Mouse (Mus musculus) hindbrain, embryonic 12.5 days (tissue): Measurements from ENCODE around the gene Apobec3. TPM values are rescaled to one million over a fixed set of nuclear protein-coding genes. Genes with fewer than 3 reads are reported as not detected.
"Not testable (repeated sequence)": the region's sequence is repeated elsewhere in the genome, so short reads cannot be mapped to it uniquely, and the experiment has no call there.

ENCODE experiments used
- ATAC-seq: fragments of 200-750 bp; cut with Nextera tagmentation; 2 replicates; pipeline ENCODE4 v1.8.0; 2017; ENCODE audit warnings: moderate TSS enrichment; ENCODE audit not compliant: low FRiP score
- H3K27ac ChIP-seq: fragments of 300-500 bp; sonication (generic); 2 replicates; pipeline ENCODE4 v1.5.1; 2016; ENCODE audit warnings: mild to moderate bottlenecking
- H3K27me3 ChIP-seq: fragments of 300-500 bp; sonication (generic); 2 replicates; pipeline ENCODE4 v1.6.1; 2016; ENCODE audit warnings: mild to moderate bottlenecking
- H3K36me3 ChIP-seq: fragments of 300-500 bp; sonication (generic); 2 replicates; pipeline ENCODE4 v1.6.1; 2016; ENCODE audit warnings: mild to moderate bottlenecking
- H3K4me1 ChIP-seq: fragments of 300-500 bp; sonication (generic); 2 replicates; pipeline ENCODE4 v1.6.1; 2016
- H3K4me2 ChIP-seq: fragments of 300-500 bp; sonication (generic); replicated peaks from 2 replicates; pipeline ENCODE4 v1.6.1; 2016; ENCODE audit warnings: mild to moderate bottlenecking
- H3K4me3 ChIP-seq: fragments of 300-500 bp; sonication (generic); 2 replicates; pipeline ENCODE4 v1.5.1; 2016; ENCODE audit warnings: mild to moderate bottlenecking
- H3K9ac ChIP-seq: fragments of 300-500 bp; sonication (generic); 2 replicates; pipeline ENCODE4 v1.6.1; 2016; ENCODE audit warnings: mild to moderate bottlenecking, moderate library complexity
- H3K9me3 ChIP-seq: fragments of 300-500 bp; sonication (generic); replicated peaks from 2 replicates; pipeline ENCODE4 v1.6.1; 2016; ENCODE audit warnings: mild to moderate bottlenecking
- WGBS: fragments of 180-500 bp; shearing (Covaris S2); methylation state at CpG from one replicate; pipeline ENCODE4 v1.1.7; 2016; 5-methylcytosine and 5-hydroxymethylcytosine counted together
- polyA plus RNA-seq: library from polyadenylated mRNA; unstranded; fragments of >200 nt; fragmentation: Nextera tagmentation; extraction: Ambion mirVana; gene quantifications from 2 replicates; pipeline ENCODE4 v1.2.1, GENCODE M21; 2016

The Apobec3 gene
- polyA plus RNA-seq, 1 experiment from 2014 or later = 8.6 TPM

GRCm38 (mm10) chr15:79898988-79899387, 7.5 kb downstream of the Apobec3 start:
- no peak overlapping the region for H3K4me3 ChIP-seq
- H3K36me3 ChIP-seq = no peaks in the 10 kb centered on the region
- H3K4me1 ChIP-seq = no peaks in the 10 kb centered on the region
- no peak overlapping the region for H3K27ac ChIP-seq
- no peak for ATAC-seq
- H3K4me2 ChIP-seq = no peak overlapping the region
- no peak overlapping the region for H3K9ac ChIP-seq
- no peaks in the 10 kb centered on the region for H3K9me3 ChIP-seq
- WGBS = 86% methylated on average over 5 of the region's 5 CpGs
- no peaks in the 10 kb centered on the region for H3K27me3 ChIP-seq

- no peak overlapping the region for H3K9ac ChIP-seq
- 85% methylated on average over 6 of the region's 6 CpGs for WGBS
- H3K27me3 ChIP-seq = no peaks in the 10 kb centered on the region
- H3K9me3 ChIP-seq = no peaks in the 10 kb centered on the region
- H3K4me2 ChIP-seq = no peak overlapping the region
- no peaks in the 10 kb centered on the region for H3K36me3 ChIP-seq
- H3K4me1 ChIP-seq = no peaks in the 10 kb centered on the region
- no peak for ATAC-seq
- no peak overlapping the region for H3K27ac ChIP-seq
- H3K4me3 ChIP-seq = no peak overlapping the region
These were observed 8.5 kb downstream of the Apobec3 start for GRCm38 (mm10) chr15:79899828-79900510.

DNA sequence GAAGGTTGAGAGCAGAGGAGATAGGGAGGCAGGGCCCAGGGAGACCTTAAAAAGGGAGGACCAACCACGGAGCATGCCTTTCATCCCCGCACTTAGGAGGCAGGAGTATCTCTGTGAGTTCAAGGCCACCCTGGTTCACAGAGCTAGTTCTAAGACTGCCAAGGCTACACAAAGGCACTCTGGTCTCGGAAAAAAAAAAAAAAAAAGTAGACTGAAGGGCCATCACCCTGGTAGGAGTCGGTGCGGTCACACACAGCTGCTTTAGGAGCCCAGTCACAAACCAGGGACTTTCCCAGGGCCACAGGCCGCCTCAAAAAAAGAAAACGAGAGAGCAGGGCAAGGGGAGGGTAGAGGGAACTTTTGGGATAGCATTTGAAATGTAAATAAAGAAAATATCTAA, 9.3 kb downstream of the Apobec3 start:
- ATAC-seq = no peak
- H3K9ac ChIP-seq = no peak overlapping the region
- H3K4me1 ChIP-seq = no peaks in the 10 kb centered on the region
- H3K27ac ChIP-seq = no peak overlapping the region
- no peaks in the 10 kb centered on the region for H3K36me3 ChIP-seq
- H3K27me3 ChIP-seq = no peaks in the 10 kb centered on the region
- no peaks in the 10 kb centered on the region for H3K9me3 ChIP-seq
- no peak overlapping the region for H3K4me2 ChIP-seq
- H3K4me3 ChIP-seq = no peak overlapping the region
- WGBS = 75% methylated on average over 7 of the region's 7 CpGs

- ATAC-seq = no peak
- Histone ChIP-seq H3K4me2 (no peak overlapping the region), H3K27ac (no peak overlapping the region), H3K4me3 (no peak overlapping the region), H3K27me3 (no peaks in the 10 kb centered on the region; the same call in 1 of the 2 replicates), H3K9ac (no peak overlapping the region), H3K36me3 (no peaks in the 10 kb centered on the region), H3K9me3 (no peaks in the 10 kb centered on the region), H3K4me1 (no peaks in the 10 kb centered on the region)
- WGBS = 88% methylated on average over 2 of the region's 2 CpGs
These were observed 9.9 kb downstream of the Apobec3 start for GRCm38 (mm10) chr15:79901399-79901798.

- H3K9ac ChIP-seq, H3K4me3 ChIP-seq, ATAC-seq, H3K36me3 ChIP-seq, H3K4me1 ChIP-seq, H3K9me3 ChIP-seq, H3K4me2 ChIP-seq, H3K27ac ChIP-seq, H3K27me3 ChIP-seq: not testable (repeated sequence)
- WGBS = 96% methylated on average over 8 of the region's 8 CpGs
These were observed 11.6 kb downstream of the Apobec3 start for GRCm38 (mm10) chr15:79903081-79903480.

DNA sequence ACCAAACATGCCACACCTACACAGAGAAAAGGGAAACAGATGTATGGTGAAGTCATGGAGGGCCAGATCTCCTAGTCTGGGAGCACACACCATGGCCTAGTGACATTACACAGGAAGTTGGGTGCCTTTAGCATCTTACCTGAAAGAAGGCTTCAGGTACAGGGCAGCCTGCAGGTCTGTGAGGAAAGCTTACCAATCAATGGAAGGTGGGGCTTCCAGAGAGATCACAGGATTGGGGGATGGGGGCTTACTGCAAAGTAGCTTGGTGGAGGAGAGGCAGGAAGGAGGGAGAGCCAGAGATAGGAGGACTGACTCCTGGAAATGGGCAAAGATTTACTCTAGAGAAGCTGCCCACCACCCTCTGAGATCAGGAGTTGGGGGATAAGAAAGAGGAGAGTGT, 12.5 kb downstream of the Apobec3 start:
- Histone ChIP-seq H3K4me2 (no peak overlapping the region), H3K27me3 (peaks cover 3% of the 10 kb centered on the region; the same call in 1 of the 2 replicates), H3K4me3 (no peak overlapping the region), H3K27ac (no peak overlapping the region), H3K9ac (no peak overlapping the region), H3K36me3 (no peaks in the 10 kb centered on the region), H3K9me3 (no peaks in the 10 kb centered on the region), H3K4me1 (no peaks in the 10 kb centered on the region)
- no peak for ATAC-seq

- not testable (repeated sequence) for H3K9ac ChIP-seq
These were observed 13.2 kb downstream of the Apobec3 start for GRCm38 (mm10) chr15:79904678-79905077.

GRCm38 (mm10) chr15:79905211-79905610, 13.8 kb downstream of the Apobec3 start:
- no peak overlapping the region for H3K4me2 ChIP-seq
- no peaks in the 10 kb centered on the region for H3K36me3 ChIP-seq
- no peaks in the 10 kb centered on the region for H3K4me1 ChIP-seq
- H3K4me3 ChIP-seq = no peak overlapping the region
- ATAC-seq = no peak
- H3K27ac ChIP-seq = no peak overlapping the region
- no peak overlapping the region for H3K9ac ChIP-seq
- H3K9me3 ChIP-seq = no peaks in the 10 kb centered on the region
- WGBS = 50% methylated on average over 12 of the region's 12 CpGs
- H3K27me3 ChIP-seq = peaks cover 3% of the 10 kb centered on the region; the same call in 1 of the 2 replicates

More at GRCm38 (mm10) chr15:79904678-79905077, 13.2 kb downstream of the Apobec3 start:
- not testable (repeated sequence) for H3K36me3 ChIP-seq, ATAC-seq, H3K27ac ChIP-seq, H3K4me2 ChIP-seq, H3K9me3 ChIP-seq, H3K27me3 ChIP-seq, H3K4me1 ChIP-seq, H3K4me3 ChIP-seq
- 85% methylated on average over 11 of the region's 11 CpGs for WGBS

GRCm38 (mm10) chr15:79906855-79907254, 15.4 kb downstream of the Apobec3 start:
- Histone ChIP-seq H3K9me3 (no peaks in the 10 kb centered on the region), H3K9ac (no peak overlapping the region), H3K27ac (no peak overlapping the region), H3K27me3 (peaks cover 3% of the 10 kb centered on the region; the same call in 1 of the 2 replicates), H3K36me3 (no peaks in the 10 kb centered on the region), H3K4me1 (no peaks in the 10 kb centered on the region), H3K4me2 (no peak overlapping the region), H3K4me3 (no peak overlapping the region)
- 50% methylated on average over 14 of the region's 14 CpGs for WGBS
- no peak for ATAC-seq

- WGBS = 93% methylated on average over 3 of the region's 3 CpGs
- H3K9me3 ChIP-seq, H3K9ac ChIP-seq, H3K27me3 ChIP-seq, ATAC-seq, H3K4me3 ChIP-seq, H3K27ac ChIP-seq, H3K4me2 ChIP-seq, H3K4me1 ChIP-seq, H3K36me3 ChIP-seq: not testable (repeated sequence)
These were observed 17.5 kb downstream of the Apobec3 start for GRCm38 (mm10) chr15:79909006-79909405.

DNA sequence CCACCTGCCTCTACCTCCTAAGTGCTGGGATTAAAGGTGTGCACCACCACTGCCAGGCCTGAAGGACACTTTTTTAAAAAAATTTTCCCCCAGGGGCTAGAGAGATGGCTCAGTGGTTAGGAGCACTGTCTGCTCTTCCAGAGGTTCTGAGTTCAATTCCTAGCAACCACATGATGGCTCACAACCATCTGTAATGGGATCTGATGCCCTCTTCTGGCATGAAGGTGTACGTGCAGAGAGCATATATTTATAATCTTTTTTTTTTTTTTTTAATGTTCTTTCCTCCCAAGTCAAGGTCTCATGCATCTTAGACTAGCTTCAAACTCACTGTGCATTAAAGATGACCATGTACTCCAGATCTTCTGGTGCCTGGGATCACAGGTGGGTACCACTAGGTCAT, 19.4 kb downstream of the Apobec3 start:
- ATAC-seq = not testable (repeated sequence)
- WGBS = 82% methylated on average over 1 of the region's 1 CpGs

DNA sequence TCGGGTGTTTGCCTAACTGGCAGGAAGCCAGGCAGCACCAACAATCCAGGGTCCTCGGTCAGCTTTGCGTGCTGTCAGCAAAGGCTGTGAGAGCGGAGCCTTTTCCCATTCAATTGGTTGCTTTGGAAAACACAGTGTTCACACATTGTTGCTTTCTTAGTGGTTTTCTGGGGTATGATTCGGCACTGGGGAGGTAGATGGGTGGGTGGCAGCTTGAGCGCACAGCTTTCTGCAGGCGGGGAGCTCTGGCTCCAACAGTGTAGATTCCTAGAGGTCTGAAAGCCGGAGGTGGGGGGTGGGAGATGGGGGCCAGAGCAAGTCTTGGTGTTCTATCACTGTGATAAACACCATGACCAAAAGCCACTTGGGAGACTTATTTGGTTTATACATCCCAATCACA, 19.9 kb downstream of the Apobec3 start:
- no peaks in the 10 kb centered on the region for H3K4me1 ChIP-seq
- no peak overlapping the region for H3K4me3 ChIP-seq
- no peaks in the 10 kb centered on the region for H3K9me3 ChIP-seq
- 93% methylated on average over 8 of the region's 8 CpGs for WGBS
- H3K27ac ChIP-seq = no peak overlapping the region
- no peak overlapping the region for H3K4me2 ChIP-seq
- peaks cover 3% of the 10 kb centered on the region; the same call in 1 of the 2 replicates for H3K27me3 ChIP-seq
- H3K9ac ChIP-seq = no peak overlapping the region
- H3K36me3 ChIP-seq = no peaks in the 10 kb centered on the region
- ATAC-seq = no peak

More for the DNA sequence above, 19.4 kb downstream of the Apobec3 start:
- not testable (repeated sequence) for H3K9me3 ChIP-seq, H3K27ac ChIP-seq, H3K27me3 ChIP-seq, H3K9ac ChIP-seq, H3K4me3 ChIP-seq, H3K4me2 ChIP-seq, H3K36me3 ChIP-seq, H3K4me1 ChIP-seq

DNA sequence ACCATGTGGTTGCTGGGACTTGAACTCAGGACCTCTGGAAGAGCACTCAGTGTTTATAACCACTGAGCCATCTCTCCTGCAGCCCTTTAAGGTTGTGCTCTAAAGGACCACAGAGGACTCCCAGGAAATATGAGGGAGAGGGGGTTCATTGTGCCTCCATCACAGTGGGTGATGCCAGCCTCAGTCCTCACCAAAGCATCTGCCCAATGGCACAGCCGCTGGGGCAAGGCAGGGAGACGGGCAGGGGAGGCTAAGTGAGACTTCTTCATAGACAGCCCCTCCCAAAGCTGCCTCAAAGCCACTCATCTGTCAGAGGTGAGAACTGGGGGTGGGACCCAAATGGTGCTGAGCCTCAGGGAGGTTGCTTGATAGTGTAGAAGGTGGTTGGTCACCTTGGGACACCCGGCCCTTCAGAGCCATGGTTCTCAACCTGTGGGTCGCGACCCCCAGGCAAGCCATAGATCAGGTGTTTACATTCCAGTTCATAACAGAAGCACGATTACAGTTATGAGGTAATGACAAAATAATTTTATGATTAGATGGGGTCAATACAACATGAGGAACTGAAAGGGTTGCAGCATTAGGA, 22.4 kb downstream of the Apobec3 start:
- H3K27me3 ChIP-seq = no peaks in the 10 kb centered on the region
- 93% methylated on average over 6 of the region's 6 CpGs for WGBS

More for the DNA sequence above, 22.4 kb downstream of the Apobec3 start:
- no peaks in the 10 kb centered on the region for H3K36me3 ChIP-seq
- H3K27ac ChIP-seq = no peak overlapping the region
- H3K4me1 ChIP-seq = no peaks in the 10 kb centered on the region
- no peaks in the 10 kb centered on the region for H3K9me3 ChIP-seq
- H3K4me2 ChIP-seq = no peak overlapping the region
- H3K4me3 ChIP-seq = no peak overlapping the region
- ATAC-seq = no peak
- no peak overlapping the region for H3K9ac ChIP-seq
